Mouse (Mus musculus) midbrain, embryonic 14.5 days (tissue): Measurements from ENCODE around the gene Fam98c. TPM values are rescaled to one million over a fixed set of nuclear protein-coding genes. Genes with fewer than 3 reads are reported as not detected.
"Not testable (repeated sequence)": the region's sequence is repeated elsewhere in the genome, so short reads cannot be mapped to it uniquely, and the experiment has no call there.

Experiments used
- ATAC-seq: fragments of 200-750 bp; cut with Nextera tagmentation; 2 replicates; pipeline ENCODE4 v1.8.0; 2017; ENCODE audit warnings: moderate number of reproducible peaks, moderate library complexity; ENCODE audit not compliant: low FRiP score, low TSS enrichment
- DNase-seq: peaks from one replicate; pipeline ENCODE4 v3.0.0-alpha.2; 2015
- H3K27ac ChIP-seq: fragments of 300-500 bp; sonication (generic); replicated peaks from 2 replicates; pipeline ENCODE4 v1.5.1; 2014; ENCODE audit warnings: mild to moderate bottlenecking, low read depth, low read length, moderate library complexity
- H3K27me3 ChIP-seq: fragments of 300-500 bp; sonication (generic); 2 replicates; pipeline ENCODE4 v1.6.1; 2014; ENCODE audit warnings: low read length, control low read depth, mixed read lengths; ENCODE audit not compliant: control insufficient read depth, insufficient read depth
- H3K36me3 ChIP-seq: fragments of 300-500 bp; sonication (generic); 2 replicates; pipeline ENCODE4 v1.6.1; 2014; ENCODE audit warnings: low read length, control low read depth; ENCODE audit not compliant: control insufficient read depth, insufficient read depth
- H3K4me1 ChIP-seq: fragments of 300-500 bp; sonication (generic); 2 replicates; pipeline ENCODE4 v1.6.1; 2014; ENCODE audit warnings: mild to moderate bottlenecking, antibody characterized with exemption, low read length, control low read depth; ENCODE audit not compliant: control insufficient read depth, insufficient read depth
- H3K4me2 ChIP-seq: fragments of 300-500 bp; sonication (generic); 2 replicates; pipeline ENCODE4 v1.6.1; 2014; ENCODE audit warnings: mild to moderate bottlenecking, low read length, moderate library complexity
- H3K4me3 ChIP-seq: fragments of 300-500 bp; sonication (generic); replicated peaks from 2 replicates; pipeline ENCODE4 v1.5.1; 2014; ENCODE audit warnings: low read depth, low read length
- H3K9ac ChIP-seq: fragments of 300-500 bp; sonication (generic); replicated peaks from 2 replicates; pipeline ENCODE4 v1.6.1; 2014; ENCODE audit warnings: mild to moderate bottlenecking, low read length, moderate library complexity
- H3K9me3 ChIP-seq: fragments of 300-500 bp; sonication (generic); 2 replicates; pipeline ENCODE4 v1.6.1; 2016; ENCODE audit warnings: low read length, control low read depth, mixed read lengths; ENCODE audit not compliant: control insufficient read depth
- WGBS: fragments of 180-500 bp; shearing (Covaris S2); extraction: QIAGEN DNeasy Blood & Tissue Kit; methylation state at CpG from one replicate; pipeline ENCODE4 v1.1.7; 2014; 5-methylcytosine and 5-hydroxymethylcytosine counted together
- polyA plus RNA-seq: library from polyadenylated mRNA; unstranded; fragments of >200 nt; fragmentation: Nextera tagmentation; extraction: Ambion mirVana; gene quantifications from 2 replicates; pipeline ENCODE4 v1.2.1, GENCODE M21; 2014

Fam98c gene
- polyA plus RNA-seq, 1 experiment from 2014 or later = 17.7 TPM

DNA sequence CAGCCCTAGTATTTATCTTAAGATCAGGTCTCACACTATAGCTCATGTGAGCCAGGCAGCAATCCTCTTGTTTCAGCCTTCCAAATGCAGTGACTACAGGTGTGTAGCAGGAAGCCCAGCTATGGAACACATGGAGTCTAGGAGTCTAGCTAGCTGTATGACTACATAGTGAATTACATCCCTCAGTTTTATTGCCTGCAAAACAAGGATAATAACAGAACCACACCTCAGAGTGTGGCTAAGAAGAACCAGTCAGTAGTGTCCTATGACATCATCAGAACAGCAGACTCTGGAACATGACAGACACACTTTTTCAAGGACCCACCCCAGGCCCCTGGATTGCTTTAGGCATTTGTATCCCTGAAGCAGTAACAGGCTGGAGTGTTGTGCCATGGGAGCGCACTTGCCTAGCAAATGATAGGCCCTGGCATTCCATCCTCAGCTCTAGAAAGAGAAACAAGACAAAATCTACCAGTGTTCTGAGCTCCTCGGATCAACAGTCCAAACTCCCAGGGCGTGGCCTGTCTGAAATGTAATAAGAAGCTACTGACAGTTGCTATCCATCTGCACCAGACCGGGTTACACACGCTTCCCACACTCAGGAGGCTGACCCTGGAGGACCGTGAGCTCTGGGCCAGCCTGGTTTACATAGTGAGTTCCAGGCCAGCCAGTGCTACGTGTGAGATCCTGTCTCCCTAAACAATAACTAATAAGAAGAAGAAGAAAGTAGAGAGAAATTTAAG lies 9.2 kb downstream of the Fam98c start:
- no peaks in the 10 kb centered on the region for H3K9me3 ChIP-seq
- ATAC-seq (no peak), DNase-seq (no peak)
- no peaks in the 10 kb centered on the region for H3K27me3 ChIP-seq
- H3K4me3 ChIP-seq = no peak overlapping the region
- no peaks in the 10 kb centered on the region for H3K4me1 ChIP-seq
- H3K4me2 ChIP-seq = no peak overlapping the region
- no peak overlapping the region for H3K27ac ChIP-seq
- no peaks in the 10 kb centered on the region for H3K36me3 ChIP-seq
- no peak overlapping the region for H3K9ac ChIP-seq
- 88% methylated on average over 7 of the region's 7 CpGs for WGBS

DNA sequence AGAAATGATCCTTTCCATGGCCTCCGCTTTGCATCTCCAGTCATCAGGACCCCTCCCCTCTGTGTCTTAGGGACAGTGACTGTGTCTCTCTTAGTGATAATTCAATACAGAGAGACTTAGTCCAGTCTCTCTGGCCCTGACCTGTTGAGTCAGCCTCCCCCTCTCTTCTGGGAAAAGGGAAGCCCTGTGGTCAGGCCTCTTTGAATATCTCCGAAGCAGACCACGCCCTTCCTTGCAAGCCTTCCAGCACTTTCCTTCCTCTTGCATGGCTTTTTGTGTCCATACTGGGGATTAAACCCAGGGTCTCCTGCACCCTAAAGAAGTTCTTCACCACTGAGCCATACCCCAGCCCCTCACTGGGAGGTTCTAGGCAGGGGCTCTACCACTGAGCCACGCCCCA lies 12.0 kb downstream of the Fam98c start:
- H3K4me2 ChIP-seq = no peak overlapping the region
- H3K27me3 ChIP-seq = no peaks in the 10 kb centered on the region
- no peak overlapping the region for H3K27ac ChIP-seq
- no peaks in the 10 kb centered on the region for H3K36me3 ChIP-seq
- no peaks in the 10 kb centered on the region for H3K4me1 ChIP-seq
- no peak overlapping the region for H3K4me3 ChIP-seq
- ATAC-seq = no peak
- no peak overlapping the region for H3K9ac ChIP-seq
- H3K9me3 ChIP-seq = no peaks in the 10 kb centered on the region
- 88% methylated on average over 4 of the region's 4 CpGs for WGBS
- no peak for DNase-seq

DNA sequence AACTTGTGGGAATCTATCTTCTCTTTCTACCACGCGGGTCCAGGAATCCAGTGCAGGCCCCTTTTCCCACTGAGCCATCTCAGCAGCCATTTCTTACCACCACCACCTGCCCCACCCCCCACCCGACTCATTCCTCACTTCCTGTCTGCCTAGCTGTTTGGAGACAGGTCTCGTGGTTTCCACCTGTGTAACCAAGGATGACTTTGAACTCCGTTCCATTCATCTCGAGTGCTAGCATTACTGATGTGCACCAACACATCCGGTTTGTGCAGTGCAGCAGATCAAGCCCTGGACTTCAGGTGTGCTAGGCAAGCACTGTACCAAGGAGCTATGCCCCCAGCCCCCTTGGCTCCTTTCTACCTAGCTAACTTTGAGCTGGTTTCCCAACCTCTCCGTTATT lies 14.6 kb downstream of the Fam98c start:
- no peak overlapping the region for H3K27ac ChIP-seq
- no peak overlapping the region for H3K4me3 ChIP-seq
- no peak overlapping the region for H3K9ac ChIP-seq
- WGBS = 89% methylated on average over 8 of the region's 8 CpGs
- ATAC-seq = no peak
- H3K9me3 ChIP-seq = no peaks in the 10 kb centered on the region
- no peak overlapping the region for H3K4me2 ChIP-seq
- H3K27me3 ChIP-seq = no peaks in the 10 kb centered on the region
- no peaks in the 10 kb centered on the region for H3K36me3 ChIP-seq
- no peaks in the 10 kb centered on the region for H3K4me1 ChIP-seq
- no peak for DNase-seq

DNA sequence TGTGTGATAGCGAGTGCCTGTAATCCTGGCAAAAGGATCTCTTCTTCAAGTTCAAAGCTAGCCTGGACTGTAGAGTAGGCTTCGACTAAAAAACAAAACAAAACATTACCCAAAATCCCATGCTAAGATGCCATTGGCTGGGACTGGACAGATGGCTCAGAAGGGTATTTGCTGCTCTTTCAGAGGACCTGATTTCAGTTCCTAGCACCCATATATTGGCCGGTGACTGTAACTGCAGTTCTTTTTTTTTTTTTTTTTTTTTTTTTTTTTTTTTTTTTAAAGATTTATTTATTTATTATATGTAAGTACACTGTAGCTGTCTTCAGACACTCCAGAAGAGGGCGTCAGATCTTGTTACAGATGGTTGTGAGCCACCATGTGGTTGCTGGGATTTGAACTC lies 16.8 kb downstream of the Fam98c start:
- H3K27ac ChIP-seq, H3K27me3 ChIP-seq, ATAC-seq, H3K9me3 ChIP-seq, H3K4me2 ChIP-seq, DNase-seq, H3K4me1 ChIP-seq, H3K4me3 ChIP-seq, H3K36me3 ChIP-seq, H3K9ac ChIP-seq: not testable (repeated sequence)
- WGBS = 96% methylated on average over 3 of the region's 4 CpGs

DNA sequence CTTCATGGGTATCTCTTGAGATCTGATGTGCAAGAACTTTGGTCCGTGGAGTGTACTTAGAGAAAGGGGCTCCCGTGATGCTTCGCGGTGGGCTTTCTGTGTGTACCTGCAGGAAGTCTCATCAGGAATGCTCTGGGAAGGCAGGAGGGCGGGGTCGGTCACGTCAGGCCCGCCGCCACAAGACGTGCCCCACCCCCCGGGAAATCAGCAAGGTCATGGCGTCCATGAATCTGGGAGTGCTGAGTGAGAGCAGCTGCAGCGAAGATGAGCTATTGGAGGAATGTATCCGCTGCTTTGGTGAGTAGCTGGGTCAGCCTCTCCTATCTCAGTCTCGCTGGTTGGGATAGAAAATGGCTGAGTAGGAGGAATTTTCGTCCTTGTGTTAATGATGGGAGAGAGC lies 18.6 kb downstream of the Fam98c start:
- ATAC-seq = no peak
- H3K4me3 ChIP-seq = no peak overlapping the region
- H3K9me3 ChIP-seq = no peaks in the 10 kb centered on the region
- no peaks in the 10 kb centered on the region for H3K36me3 ChIP-seq
- H3K27me3 ChIP-seq = peaks cover 10% of the 10 kb centered on the region; the same call in 1 of the 2 replicates
- H3K27ac ChIP-seq = no peak overlapping the region
- no peak for DNase-seq
- H3K4me1 ChIP-seq = no peaks in the 10 kb centered on the region
- H3K9ac ChIP-seq = no peak overlapping the region
- H3K4me2 ChIP-seq = no peak overlapping the region
- WGBS = 44% methylated on average over 16 of the region's 16 CpGs

DNA sequence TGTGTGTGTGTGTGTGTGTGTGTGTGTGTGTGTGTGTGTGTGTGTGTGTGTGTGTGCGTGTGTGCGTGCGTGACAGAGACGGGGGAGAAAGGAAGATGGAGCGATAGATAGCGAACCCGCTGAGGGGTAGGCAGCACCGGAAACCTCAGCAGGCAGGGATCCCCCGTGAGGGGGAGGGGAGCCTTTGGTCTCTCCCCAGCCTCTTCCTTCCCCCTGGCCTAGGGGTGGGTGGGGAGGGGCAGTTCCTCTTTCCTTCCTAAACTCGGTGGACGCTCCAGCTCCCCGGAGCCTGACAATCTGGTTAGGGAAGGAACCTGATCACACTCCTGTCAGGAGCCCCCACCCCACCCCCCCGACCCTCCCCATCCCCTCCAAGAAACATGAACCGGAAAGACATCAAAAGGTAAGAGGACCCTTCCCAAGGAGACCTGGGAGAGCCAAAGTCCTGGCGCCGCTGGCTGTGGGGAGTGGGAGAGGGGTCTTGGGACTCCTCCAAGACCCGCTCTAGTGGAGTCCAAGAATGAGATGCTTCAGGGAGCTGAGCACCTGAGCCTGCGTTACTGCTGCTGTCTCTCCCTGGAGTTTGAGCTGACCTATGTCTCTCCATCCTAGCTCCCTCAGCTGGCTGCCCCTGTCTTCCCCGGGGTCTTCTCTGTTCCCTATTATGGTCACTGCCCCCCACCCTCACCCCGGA lies 21.2 kb downstream of the Fam98c start, which contains the start of gene Rasgrp4:
TSS of gene Rasgrp4 (plus strand) at position 159 of the 694 bp plus-strand sequence.
- Histone ChIP-seq H3K4me2 (peak within 1 kb of the TSS; percentile 52), H3K9me3 (no peaks in the 10 kb centered on the region), H3K36me3 (no peaks in the 10 kb centered on the region), H3K9ac (peak within 1 kb of the TSS; percentile 42; the same call in 1 of the 2 replicates), H3K4me1 (no peaks in the 10 kb centered on the region), H3K27ac (no peak within 1 kb of the TSS), H3K4me3 (peak within 1 kb of the TSS; percentile 18; the same call in 1 of the 2 replicates), H3K27me3 (peaks cover 10% of the 10 kb centered on the region; the same call in 1 of the 2 replicates)
- ATAC-seq (no peak), DNase-seq (peak; percentile 48)
- under 1% methylated on average over 19 of the region's 20 CpGs for WGBS

DNA sequence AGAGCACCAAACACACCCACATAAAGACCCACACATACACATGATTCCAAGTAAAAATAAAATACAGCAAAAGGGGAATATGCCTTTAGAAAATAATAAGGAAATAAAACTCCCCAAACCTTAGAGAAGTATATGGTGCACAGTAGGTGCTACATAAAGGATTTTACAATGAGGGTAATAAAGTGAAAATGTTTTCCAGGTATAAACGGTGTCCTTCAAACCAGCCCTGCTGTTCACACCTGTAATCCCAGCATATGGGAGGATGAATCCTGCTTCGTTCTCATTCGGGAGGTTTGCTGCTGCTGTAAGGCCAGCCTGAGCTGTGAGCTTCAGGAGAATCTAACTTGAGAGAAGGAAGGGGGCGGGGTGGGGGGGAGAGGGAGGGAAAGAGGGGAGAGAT lies 21.8 kb downstream of the Fam98c start:
- H3K4me3 ChIP-seq = 0 out of 2 replicates have a peak overlapping the region, but pooled peaks have one; percentile 18
- 3% methylated on average over 4 of the region's 4 CpGs for WGBS
- no peaks in the 10 kb centered on the region for H3K36me3 ChIP-seq
- peak overlapping the region; percentile 52 for H3K4me2 ChIP-seq
- DNase-seq = peak; percentile 26
- no peaks in the 10 kb centered on the region for H3K9me3 ChIP-seq
- H3K9ac ChIP-seq = peak overlapping the region; percentile 42; the same call in 1 of the 2 replicates
- no peaks in the 10 kb centered on the region for H3K4me1 ChIP-seq
- no peak overlapping the region for H3K27ac ChIP-seq
- H3K27me3 ChIP-seq = peaks cover 10% of the 10 kb centered on the region; the same call in 1 of the 2 replicates
- no peak for ATAC-seq

DNA sequence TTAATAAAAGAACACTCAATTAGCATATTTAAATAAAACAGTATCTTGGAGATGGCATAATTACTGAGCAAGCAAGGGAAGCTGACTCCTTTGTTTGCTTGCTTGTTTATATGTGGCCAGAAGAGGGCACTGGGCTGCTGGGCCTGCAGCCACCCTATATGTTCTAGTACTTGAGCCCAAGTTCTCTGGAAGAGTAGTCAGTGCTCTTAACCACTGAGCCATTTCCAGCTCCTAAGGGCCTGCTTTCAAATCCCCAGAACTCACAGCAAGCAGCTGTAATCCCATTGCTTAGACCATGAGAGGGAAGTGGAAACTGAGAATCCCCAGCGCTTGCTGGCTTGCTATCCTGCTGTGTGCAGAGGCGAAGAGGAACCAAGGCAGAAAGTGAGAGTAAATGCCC lies 27.3 kb downstream of the Fam98c start:
- no peak overlapping the region for H3K4me2 ChIP-seq
- no peak overlapping the region for H3K27ac ChIP-seq
- no peak overlapping the region for H3K9ac ChIP-seq
- peaks cover 8% of the 10 kb centered on the region; the same call in 1 of the 2 replicates for H3K4me1 ChIP-seq
- DNase-seq (peak; percentile 48), ATAC-seq (no peak)
- H3K36me3 ChIP-seq = no peaks in the 10 kb centered on the region
- H3K27me3 ChIP-seq = no peaks in the 10 kb centered on the region
- H3K9me3 ChIP-seq = no peaks in the 10 kb centered on the region
- H3K4me3 ChIP-seq = no peak overlapping the region
- WGBS = 36% methylated on average over 2 of the region's 2 CpGs
